Mouse (Mus musculus) C2C12 (cell line): Measurements from ENCODE around the gene Vdr. TPM values are rescaled to one million over a fixed set of nuclear protein-coding genes. Genes with fewer than 3 reads are reported as not detected.

Source experiments
- H3K27me3 ChIP-seq: one replicate; pipeline ENCODE4 v1.6.1; 2011; ENCODE audit not compliant: control insufficient read depth, insufficient read depth, insufficient read length
- H3K36me3 ChIP-seq: one replicate; pipeline ENCODE4 v1.6.1; 2011; ENCODE audit not compliant: control insufficient read depth, insufficient read depth
- H3K4me3 ChIP-seq: one replicate; pipeline ENCODE4 v1.5.1; 2011; ENCODE audit warnings: mild to moderate bottlenecking, control low read depth; ENCODE audit not compliant: poor library complexity, insufficient read depth, severe bottlenecking
- H3K79me2 ChIP-seq: one replicate; pipeline ENCODE4 v1.6.1; 2011; ENCODE audit not compliant: control insufficient read depth, insufficient read depth
- H3K79me3 ChIP-seq: one replicate; pipeline ENCODE4 v1.6.1; 2011; ENCODE audit warnings: low read depth, control low read depth
- H3ac ChIP-seq: one replicate; pipeline ENCODE3; 2011; ENCODE audit warnings: low read depth; ENCODE audit not compliant: control insufficient read depth, insufficient read length
- CEBPB ChIP-seq: IDR thresholded peaks from one replicate; pipeline ENCODE4 v1.6.1; 2011; ENCODE audit warnings: low read depth, mild to moderate bottlenecking, control low read depth, moderate library complexity
- CTCF ChIP-seq: IDR thresholded peaks from one replicate; pipeline ENCODE4 v1.5.1; 2011; ENCODE audit not compliant: control insufficient read depth, insufficient read depth, insufficient read length
- FOSL1 ChIP-seq: IDR thresholded peaks from one replicate; pipeline ENCODE4 v1.8.0; 2011; ENCODE audit warnings: mild to moderate bottlenecking, low read length; ENCODE audit not compliant: poor library complexity, insufficient read depth, severe bottlenecking
- MAX ChIP-seq: IDR thresholded peaks from one replicate; pipeline ENCODE4 v1.6.1; 2011; ENCODE audit warnings: mild to moderate bottlenecking, control low read depth
- MYOD1 ChIP-seq: IDR thresholded peaks from one replicate; pipeline ENCODE4 v1.6.1; 2011; ENCODE audit warnings: low read depth; ENCODE audit not compliant: control insufficient read depth, insufficient read length
- MYOG ChIP-seq: IDR thresholded peaks from one replicate; pipeline ENCODE4 v1.6.1; 2011; ENCODE audit not compliant: control insufficient read depth, insufficient read length; ENCODE audit errors: extremely low read depth
- USF1 ChIP-seq: IDR thresholded peaks from one replicate; pipeline ENCODE4 v1.6.1; 2011; ENCODE audit warnings: low read depth, mild to moderate bottlenecking, control low read depth, moderate library complexity
- polyA plus RNA-seq: library from polyadenylated mRNA; unstranded; fragments of >200 nt; fragmentation: generic; extraction: Trizol; gene quantifications from one replicate; pipeline ENCODE4 v1.2.1, GENCODE M21; 2012; ENCODE audit warnings: missing spikeins

Vdr gene
- polyA plus RNA-seq, 1 experiment = 3.0 TPM

DNA sequence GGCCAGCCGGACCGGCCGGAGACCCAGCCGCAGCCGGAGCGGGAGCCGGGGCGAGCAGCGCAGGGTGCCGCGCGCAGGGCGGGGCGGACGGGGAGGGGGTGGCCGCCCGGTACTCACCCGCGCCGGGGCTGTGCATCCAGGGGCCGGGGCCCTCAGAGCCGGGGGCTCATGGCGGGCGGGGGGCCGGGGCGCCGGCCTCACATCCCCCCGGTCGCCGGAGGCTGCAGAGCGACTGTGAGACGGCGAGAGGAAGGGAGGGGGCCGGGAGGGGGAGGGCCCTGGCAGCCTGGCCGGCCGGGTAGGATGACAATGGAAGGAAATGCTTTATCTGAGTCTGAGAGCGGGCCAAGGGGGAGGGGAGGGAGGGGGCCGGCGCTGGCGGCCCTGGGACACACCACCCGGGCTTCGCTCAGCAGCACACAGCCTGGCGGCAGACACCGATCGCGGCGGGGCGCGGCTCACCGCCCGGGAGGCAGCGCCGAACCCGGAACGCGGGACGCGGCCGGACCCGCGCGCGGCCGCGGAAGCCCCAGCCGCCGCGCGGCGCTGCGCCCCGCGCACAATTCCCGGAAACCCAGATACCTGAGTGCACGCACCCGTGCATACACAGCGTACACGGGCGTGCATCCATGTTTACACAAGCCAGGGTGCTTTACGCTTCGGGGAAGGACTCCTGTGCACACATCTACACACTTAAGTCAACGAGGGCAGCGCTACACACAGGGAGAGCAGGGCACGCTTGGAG lies 79.0 kb downstream of the Vdr start:
- Histone ChIP-seq H3ac (peak overlapping the region; percentile 93), H3K79me2 (peaks cover 56% of the 10 kb centered on the region), H3K36me3 (peaks cover 13% of the 10 kb centered on the region), H3K79me3 (peaks cover 45% of the 10 kb centered on the region), H3K27me3 (no peaks in the 10 kb centered on the region), H3K4me3 (peak overlapping the region; percentile 79)
- TF ChIP-seq MYOD1 (no peak), CTCF (peak; percentile 22), CEBPB (no peak), MAX (no peak)

DNA sequence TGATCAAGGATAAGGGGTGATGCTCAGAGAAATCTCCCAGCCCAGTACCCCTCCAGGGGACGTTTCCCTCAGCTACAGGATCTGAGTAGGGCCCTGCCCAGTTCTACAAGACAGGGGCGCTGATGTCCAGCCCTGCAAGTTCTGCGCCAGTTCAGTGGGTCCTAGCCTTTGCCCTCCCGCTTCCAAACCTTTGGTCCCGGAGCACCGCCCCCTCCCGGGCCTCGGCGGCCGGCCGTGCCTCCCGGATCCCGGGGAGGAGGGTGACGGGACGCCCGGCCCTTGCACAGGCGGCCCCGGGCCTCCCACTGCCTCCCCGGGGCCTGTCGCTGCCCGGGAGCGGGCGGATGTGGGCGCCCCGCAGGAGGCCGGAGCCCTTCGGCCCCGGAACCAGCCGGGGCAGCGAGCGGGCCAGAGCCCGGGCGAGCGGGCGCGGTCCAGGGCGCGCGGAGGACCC lies 79.6 kb downstream of the Vdr start:
- Histone ChIP-seq H3K27me3 (no peaks in the 10 kb centered on the region), H3ac (peak overlapping the region; percentile 93), H3K79me2 (peaks cover 62% of the 10 kb centered on the region), H3K4me3 (peak overlapping the region; percentile 79), H3K36me3 (peaks cover 19% of the 10 kb centered on the region), H3K79me3 (peaks cover 50% of the 10 kb centered on the region)
- TF ChIP-seq CEBPB (no peak), MYOD1 (no peak), CTCF (no peak), MYOG (no peak)

DNA sequence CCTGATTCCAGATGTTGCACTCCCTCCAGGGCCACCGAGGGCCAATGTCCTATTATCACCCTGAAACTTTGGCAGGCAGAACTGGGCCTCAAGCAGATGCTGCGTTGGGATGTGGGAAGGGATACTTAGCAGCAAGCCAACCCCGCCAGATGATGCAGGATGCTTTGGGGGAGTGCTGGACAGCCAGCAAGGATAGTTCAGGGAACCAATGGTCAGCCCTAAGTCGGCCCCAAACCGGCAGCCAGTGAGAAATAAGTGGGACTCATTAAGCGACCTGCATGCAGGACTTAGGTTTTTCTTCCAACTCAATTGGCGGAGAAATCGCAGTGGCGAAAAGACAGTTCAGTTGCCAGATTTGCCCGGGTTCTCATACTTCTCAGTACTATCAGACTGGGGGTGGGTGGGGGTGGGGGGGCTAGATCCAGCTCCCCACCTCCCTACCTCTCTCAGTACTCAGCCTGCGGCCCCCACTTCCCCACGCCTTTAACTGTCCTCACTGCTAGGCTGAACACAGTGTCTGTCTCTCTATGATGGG lies 80.1 kb downstream of the Vdr start:
- TF ChIP-seq USF1 (no peak), CTCF (no peak), MYOD1 (no peak), MYOG (no peak), MAX (no peak), CEBPB (no peak), FOSL1 (no peak)
- no peaks in the 10 kb centered on the region for H3K27me3 ChIP-seq
- H3K36me3 ChIP-seq = peaks cover 19% of the 10 kb centered on the region
- peaks cover 67% of the 10 kb centered on the region for H3K79me2 ChIP-seq
- peaks cover 53% of the 10 kb centered on the region for H3K79me3 ChIP-seq
- H3ac ChIP-seq = peak overlapping the region; percentile 93
- H3K4me3 ChIP-seq = peak overlapping the region; percentile 79

DNA sequence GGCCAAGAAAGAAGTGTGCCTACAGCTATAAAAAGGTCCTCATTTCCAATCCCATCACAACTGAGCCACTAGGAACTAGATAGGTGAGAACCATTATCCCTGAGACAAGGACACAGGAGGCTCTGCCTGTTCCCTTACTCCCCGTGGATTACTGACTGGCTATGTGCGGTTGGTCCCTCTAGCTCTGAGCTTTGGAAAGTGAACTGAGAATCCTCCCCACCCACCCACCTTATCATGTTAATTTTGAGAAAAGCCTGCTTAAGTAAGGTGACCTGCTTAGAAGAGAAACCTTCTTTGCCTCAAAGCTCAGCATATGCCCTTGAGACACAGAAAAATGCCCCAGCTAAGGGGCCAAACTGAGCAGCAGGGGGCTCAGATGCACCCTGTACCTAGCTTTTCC lies 81.0 kb downstream of the Vdr start:
- Histone ChIP-seq H3K4me3 (no peak overlapping the region), H3K36me3 (peaks cover 22% of the 10 kb centered on the region), H3K79me2 (peaks cover 76% of the 10 kb centered on the region), H3K27me3 (no peaks in the 10 kb centered on the region), H3ac (no peak overlapping the region), H3K79me3 (peaks cover 57% of the 10 kb centered on the region)
- TF ChIP-seq CEBPB (no peak), USF1 (no peak), CTCF (no peak), MYOG (no peak), FOSL1 (no peak), MYOD1 (no peak), MAX (no peak)

DNA sequence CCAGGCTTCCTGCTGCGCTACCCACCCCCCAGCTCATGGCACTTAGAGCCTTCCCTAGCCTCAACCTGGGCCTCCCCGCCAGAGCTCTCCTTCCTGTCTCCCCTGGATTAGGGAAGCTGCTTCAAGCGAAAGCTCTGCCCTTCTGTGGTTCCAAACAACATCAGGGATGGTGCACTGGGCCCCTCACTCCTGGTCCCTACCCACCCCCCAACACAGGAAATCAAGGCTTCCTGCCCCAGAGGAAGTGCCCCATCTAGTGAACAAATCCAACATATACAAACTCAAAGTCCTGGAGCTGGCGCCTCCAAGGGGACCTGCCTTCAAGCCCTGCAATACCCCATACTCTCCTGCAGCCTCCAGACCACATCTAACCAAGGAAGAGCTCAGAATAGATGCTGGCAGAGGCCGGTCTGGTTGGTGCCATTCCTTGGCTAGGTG lies 81.5 kb downstream of the Vdr start:
- peaks cover 63% of the 10 kb centered on the region for H3K79me3 ChIP-seq
- peaks cover 27% of the 10 kb centered on the region for H3K36me3 ChIP-seq
- H3ac ChIP-seq = no peak overlapping the region
- no peak overlapping the region for H3K4me3 ChIP-seq
- TF ChIP-seq CTCF (no peak), FOSL1 (no peak), USF1 (no peak), MYOD1 (no peak), CEBPB (no peak), MYOG (no peak), MAX (no peak)
- H3K27me3 ChIP-seq = no peaks in the 10 kb centered on the region
- H3K79me2 ChIP-seq = peaks cover 81% of the 10 kb centered on the region

DNA sequence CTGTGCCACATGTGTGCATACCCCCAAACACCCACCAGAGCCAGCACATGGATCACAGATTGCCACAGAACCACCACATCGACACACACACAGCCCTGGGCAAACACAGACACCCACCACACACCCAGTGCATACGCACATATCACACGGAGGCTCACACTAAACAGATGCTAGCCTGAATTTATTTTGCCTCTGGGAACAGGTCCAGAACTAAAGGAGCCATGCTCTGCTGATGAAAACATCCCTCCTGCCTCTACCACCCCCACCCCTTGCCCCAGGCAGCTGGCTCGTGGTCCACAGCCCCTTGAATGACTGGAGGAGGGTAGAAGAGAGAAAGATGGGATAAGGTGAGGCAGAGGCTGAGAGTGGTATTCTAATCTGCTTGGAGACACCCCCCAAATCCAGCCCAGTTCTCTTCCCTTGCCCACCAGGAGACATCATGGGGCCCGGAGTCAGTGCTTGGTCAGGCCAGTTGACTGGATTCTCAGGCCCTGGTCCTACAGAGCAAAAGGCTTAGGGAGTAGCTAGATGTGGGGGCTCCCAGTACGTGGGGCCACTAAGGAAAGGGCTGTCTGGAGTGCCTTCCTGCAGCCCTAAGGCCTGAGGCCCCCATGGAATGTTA lies 82.1 kb downstream of the Vdr start:
- Histone ChIP-seq H3ac (no peak overlapping the region), H3K79me3 (peaks cover 68% of the 10 kb centered on the region), H3K27me3 (no peaks in the 10 kb centered on the region), H3K36me3 (peaks cover 33% of the 10 kb centered on the region), H3K79me2 (peaks cover 87% of the 10 kb centered on the region), H3K4me3 (no peak overlapping the region)
- TF ChIP-seq MYOD1 (no peak), CTCF (no peak), MAX (no peak), USF1 (no peak)
